Mouse (Mus musculus) hindbrain, embryonic 16.5 days (tissue): ENCODE data around the gene Gm572. TPM values are rescaled to one million over a fixed set of nuclear protein-coding genes. Genes with fewer than 3 reads are reported as not detected.

Experiments
- ATAC-seq: fragments of 200-750 bp; cut with Nextera tagmentation; 2 replicates; pipeline ENCODE4 v1.8.0; 2017; ENCODE audit warnings: moderate TSS enrichment, moderate library complexity
- H3K27ac ChIP-seq: fragments of 300-500 bp; sonication (generic); 2 replicates; pipeline ENCODE4 v1.5.1; 2014; ENCODE audit warnings: low read depth, mild to moderate bottlenecking, control low read depth, low read length, moderate library complexity
- H3K27me3 ChIP-seq: fragments of 300-500 bp; sonication (generic); replicated peaks from 2 replicates; pipeline ENCODE4 v1.6.1; 2014; ENCODE audit warnings: low read length; ENCODE audit not compliant: control insufficient read depth, insufficient read depth
- H3K36me3 ChIP-seq: fragments of 300-500 bp; sonication (generic); 2 replicates; pipeline ENCODE4 v1.6.1; 2014; ENCODE audit warnings: mild to moderate bottlenecking, low read length, moderate library complexity, mixed read lengths; ENCODE audit not compliant: control insufficient read depth, insufficient read depth
- H3K4me1 ChIP-seq: fragments of 300-500 bp; sonication (generic); 2 replicates; pipeline ENCODE4 v1.6.1; 2014; ENCODE audit warnings: low read depth, low read length; ENCODE audit not compliant: control insufficient read depth, insufficient read depth
- H3K4me2 ChIP-seq: fragments of 300-500 bp; sonication (generic); 2 replicates; pipeline ENCODE4 v1.6.1; 2014; ENCODE audit warnings: mild to moderate bottlenecking, low read length, control low read depth, moderate library complexity
- H3K4me3 ChIP-seq: fragments of 300-500 bp; sonication (generic); 2 replicates; pipeline ENCODE4 v1.5.1; 2014; ENCODE audit warnings: mild to moderate bottlenecking, low read length, control low read depth, moderate library complexity
- H3K9ac ChIP-seq: fragments of 300-500 bp; sonication (generic); 2 replicates; pipeline ENCODE4 v1.6.1; 2014; ENCODE audit warnings: low read depth, mild to moderate bottlenecking, control low read depth, low read length, moderate library complexity
- H3K9me3 ChIP-seq: fragments of 300-500 bp; sonication (generic); 2 replicates; pipeline ENCODE4 v1.6.1; 2014; ENCODE audit warnings: mild to moderate bottlenecking, low read length, moderate library complexity; ENCODE audit not compliant: control insufficient read depth
- WGBS: fragments of 180-500 bp; shearing (Covaris S2); extraction: QIAGEN DNeasy Blood & Tissue Kit; methylation state at CpG from one replicate; pipeline ENCODE4 v1.1.7; 2014; 5-methylcytosine and 5-hydroxymethylcytosine counted together
- polyA plus RNA-seq: library from polyadenylated mRNA; unstranded; fragments of >200 nt; fragmentation: Nextera tagmentation; extraction: Ambion mirVana; gene quantifications from 2 replicates; pipeline ENCODE4 v1.2.1, GENCODE M21; 2015

Gm572 gene
- polyA plus RNA-seq, 1 experiment from 2014 or later: not detected

DNA sequence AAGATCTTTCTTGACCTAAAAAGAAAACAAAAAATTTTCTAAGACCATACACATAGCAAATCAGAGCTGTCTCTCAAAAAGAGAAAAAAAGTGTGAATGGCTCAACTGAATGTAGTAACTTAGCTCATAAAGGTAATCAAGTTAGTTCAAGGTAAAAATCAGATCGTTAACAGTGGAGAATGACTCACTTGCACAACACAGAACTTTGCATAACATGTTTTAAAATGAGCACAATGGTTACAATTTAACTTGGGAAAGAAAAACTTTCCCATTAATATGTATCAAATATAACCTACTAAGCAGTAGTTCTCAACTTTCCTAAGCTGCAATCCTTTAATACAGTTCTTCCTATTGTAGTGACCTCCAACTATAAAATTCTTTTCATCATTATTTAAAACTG is 22.4 kb upstream of the Gm572 start:
- no peak overlapping the region for H3K4me3 ChIP-seq
- ATAC-seq: no peak
- H3K27me3 ChIP-seq: no peaks in the 10 kb centered on the region
- H3K4me2 ChIP-seq: no peak overlapping the region
- no peak overlapping the region for H3K9ac ChIP-seq
- H3K36me3 ChIP-seq: peaks cover 46% of the 10 kb centered on the region
- H3K4me1 ChIP-seq: peaks cover 6% of the 10 kb centered on the region
- 94% methylated on average over 1 of the region's 1 CpGs for WGBS
- no peak overlapping the region for H3K27ac ChIP-seq
- no peaks in the 10 kb centered on the region for H3K9me3 ChIP-seq

DNA sequence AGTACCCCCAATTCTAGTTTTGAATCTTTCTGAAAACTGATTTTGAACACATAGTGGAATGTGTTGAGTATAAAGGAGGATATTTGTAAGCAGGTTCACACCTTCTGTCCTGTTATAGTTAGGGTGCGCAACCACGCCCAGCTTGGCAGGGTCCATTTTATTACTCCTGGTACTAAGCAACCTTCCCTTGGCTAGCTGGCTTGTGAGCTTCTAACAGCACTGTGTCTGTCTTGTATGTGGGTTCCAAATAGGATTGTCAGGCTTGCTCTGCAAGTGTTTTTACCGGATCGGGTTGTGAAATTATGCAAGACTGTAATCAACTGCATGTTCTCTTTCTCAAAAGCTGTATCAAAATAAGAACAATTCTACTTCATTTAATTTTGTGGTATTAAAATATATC is 20.6 kb upstream of the Gm572 start:
- Histone ChIP-seq H3K4me2 (no peak overlapping the region), H3K27me3 (no peaks in the 10 kb centered on the region), H3K4me1 (peaks cover 6% of the 10 kb centered on the region), H3K4me3 (no peak overlapping the region), H3K27ac (no peak overlapping the region), H3K9me3 (no peaks in the 10 kb centered on the region), H3K36me3 (peaks cover 40% of the 10 kb centered on the region), H3K9ac (no peak overlapping the region)
- WGBS: 99% methylated on average over 4 of the region's 4 CpGs
- ATAC-seq: no peak

DNA sequence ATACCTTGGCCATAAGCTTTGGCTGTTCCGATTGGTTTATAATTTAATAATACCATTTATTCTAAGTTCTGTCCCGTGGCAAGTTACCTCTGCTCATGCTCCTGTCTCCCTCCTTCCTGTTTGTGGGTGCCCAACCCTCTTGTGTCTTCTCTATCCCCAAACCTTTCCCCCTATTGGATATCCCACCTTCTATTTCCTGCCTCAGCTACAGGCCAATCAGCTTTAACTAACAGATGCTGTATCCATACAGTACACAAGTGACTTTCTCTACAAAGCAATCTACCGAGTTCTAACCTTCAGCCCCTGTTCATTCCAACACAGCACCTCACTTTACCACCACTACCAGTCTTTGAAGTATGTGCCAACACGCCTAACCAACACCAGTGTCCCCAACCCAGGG is 19.5 kb upstream of the Gm572 start:
- 94% methylated on average over 4 of the region's 4 CpGs for WGBS

DNA sequence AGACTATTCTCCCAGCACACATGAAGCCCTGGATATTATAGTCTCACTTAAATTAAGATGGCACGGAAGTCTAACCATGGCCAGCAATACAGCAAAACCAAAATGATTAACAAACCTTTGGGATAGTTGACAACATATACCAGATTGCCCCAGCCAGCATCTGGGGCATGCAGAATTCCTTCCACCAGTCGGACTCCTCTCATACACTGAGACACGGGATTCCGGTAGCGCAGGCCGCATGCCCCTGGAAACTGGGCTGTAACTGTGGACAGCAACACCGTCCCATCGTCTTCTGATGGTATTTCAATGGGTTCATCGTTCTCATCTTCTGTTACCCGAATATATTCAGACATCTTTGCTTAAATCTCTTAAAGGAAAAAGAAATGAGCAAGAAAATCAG is 18.1 kb upstream of the Gm572 start:
- WGBS: 84% methylated on average over 10 of the region's 10 CpGs
- Histone ChIP-seq H3K4me2 (peak overlapping the region; percentile 64), H3K9ac (no peak overlapping the region), H3K27me3 (no peaks in the 10 kb centered on the region), H3K4me1 (peaks cover 6% of the 10 kb centered on the region), H3K4me3 (no peak overlapping the region), H3K9me3 (no peaks in the 10 kb centered on the region), H3K27ac (no peak overlapping the region), H3K36me3 (peaks cover 28% of the 10 kb centered on the region)
- no peak for ATAC-seq

More for the DNA sequence above, 19.5 kb upstream of the Gm572 start:
- Histone ChIP-seq H3K36me3 (peaks cover 38% of the 10 kb centered on the region), H3K4me2 (no peak overlapping the region), H3K27me3 (no peaks in the 10 kb centered on the region), H3K27ac (no peak overlapping the region), H3K9ac (no peak overlapping the region), H3K4me1 (peaks cover 6% of the 10 kb centered on the region), H3K4me3 (no peak overlapping the region), H3K9me3 (no peaks in the 10 kb centered on the region)
- ATAC-seq: no peak

DNA sequence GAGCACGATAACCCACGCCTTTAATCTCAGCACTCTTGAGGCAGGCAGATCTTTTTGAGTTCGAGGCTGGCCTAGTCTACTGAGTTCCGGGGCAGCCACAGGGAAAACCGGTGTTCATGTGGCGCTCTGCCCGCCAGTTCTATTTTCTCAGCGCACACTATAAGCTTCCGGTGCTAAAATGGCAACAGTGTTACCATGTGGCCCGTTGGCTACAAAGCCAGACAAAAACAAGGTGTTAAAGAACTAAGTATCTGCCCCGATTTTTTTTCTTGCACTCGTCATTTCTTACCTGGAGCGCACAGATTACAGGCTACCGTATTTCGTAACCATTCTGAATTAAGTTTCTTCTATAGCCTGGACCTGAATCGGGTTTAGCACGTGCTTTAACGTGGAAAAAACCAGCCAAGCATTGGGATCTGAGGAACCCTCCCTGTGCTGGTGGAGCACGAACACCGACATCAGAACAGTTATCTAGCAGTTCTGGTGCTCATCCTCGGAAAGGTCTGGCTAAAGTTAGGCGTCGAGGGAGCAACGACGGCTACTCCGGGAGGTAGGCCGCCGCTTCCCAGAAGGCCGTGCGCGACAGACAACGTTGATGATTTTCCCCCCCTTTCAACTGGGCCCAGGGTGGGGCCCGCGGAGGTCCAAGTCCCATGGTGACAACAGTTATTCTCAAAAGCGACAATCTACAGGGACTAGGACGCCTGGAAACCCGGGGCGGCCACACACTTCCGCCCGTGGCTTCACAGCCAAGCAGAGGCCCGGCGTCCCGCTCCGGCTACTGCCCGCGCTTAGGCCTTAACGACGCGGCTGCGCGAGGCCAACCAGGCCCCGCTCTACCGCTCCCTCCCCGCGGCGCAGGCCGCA is 17.1 kb upstream of the Gm572 start:
- Histone ChIP-seq H3K9ac (peak overlapping the region; percentile 98), H3K27ac (peak overlapping the region; percentile 94), H3K4me2 (peak overlapping the region; percentile 64), H3K4me1 (peaks cover 6% of the 10 kb centered on the region), H3K36me3 (peaks cover 24% of the 10 kb centered on the region), H3K9me3 (no peaks in the 10 kb centered on the region), H3K27me3 (no peaks in the 10 kb centered on the region), H3K4me3 (peak overlapping the region; percentile 89)
- ATAC-seq: peak; percentile 66
- whole genome bisulfite sequencing: under 1% methylated on average over 56 of the region's 57 CpGs

DNA sequence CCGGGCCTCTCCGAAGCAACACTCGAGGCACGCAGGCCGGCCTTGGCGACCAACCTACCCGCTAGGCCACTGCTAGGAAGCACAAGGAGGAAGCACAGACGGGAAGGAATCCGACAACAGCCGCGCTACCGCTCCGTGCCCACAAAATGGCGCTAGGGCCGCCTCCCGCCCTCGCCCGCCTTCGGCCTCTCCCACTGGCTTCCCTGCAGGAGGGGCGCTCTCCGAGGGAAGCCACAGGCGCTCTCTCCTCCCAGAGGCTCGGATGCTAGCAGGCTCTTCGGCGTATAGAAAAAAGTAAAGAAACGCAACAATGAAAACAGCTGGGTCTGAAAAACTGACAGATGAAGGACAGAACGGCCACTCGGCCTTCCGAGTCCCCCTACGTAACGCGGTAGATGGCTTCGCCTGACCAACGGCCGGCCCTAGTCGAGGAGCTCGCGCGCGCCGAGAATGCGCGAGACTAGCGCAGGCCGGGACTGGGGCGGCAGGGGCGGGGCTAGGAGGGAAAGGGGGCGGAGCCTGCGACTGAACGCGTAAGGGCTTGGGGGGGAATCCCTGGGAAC is 16.4 kb upstream of the Gm572 start, which contains the start of gene Tardbp:
TSS of gene Tardbp (minus strand) at position 397 of the 563 bp plus-strand sequence.
- no peaks in the 10 kb centered on the region for H3K27me3 ChIP-seq
- under 1% methylated on average over 51 of the region's 51 CpGs for WGBS
- peak within 1 kb of the TSS; percentile 98 for H3K9ac ChIP-seq
- H3K36me3 ChIP-seq: peaks cover 20% of the 10 kb centered on the region
- H3K4me2 ChIP-seq: peak within 1 kb of the TSS; percentile 64
- no peaks in the 10 kb centered on the region for H3K9me3 ChIP-seq
- H3K4me3 ChIP-seq: peak within 1 kb of the TSS; percentile 89
- ATAC-seq: peak; percentile 97
- H3K4me1 ChIP-seq: peaks cover 6% of the 10 kb centered on the region
- peak within 1 kb of the TSS; percentile 94 for H3K27ac ChIP-seq

DNA sequence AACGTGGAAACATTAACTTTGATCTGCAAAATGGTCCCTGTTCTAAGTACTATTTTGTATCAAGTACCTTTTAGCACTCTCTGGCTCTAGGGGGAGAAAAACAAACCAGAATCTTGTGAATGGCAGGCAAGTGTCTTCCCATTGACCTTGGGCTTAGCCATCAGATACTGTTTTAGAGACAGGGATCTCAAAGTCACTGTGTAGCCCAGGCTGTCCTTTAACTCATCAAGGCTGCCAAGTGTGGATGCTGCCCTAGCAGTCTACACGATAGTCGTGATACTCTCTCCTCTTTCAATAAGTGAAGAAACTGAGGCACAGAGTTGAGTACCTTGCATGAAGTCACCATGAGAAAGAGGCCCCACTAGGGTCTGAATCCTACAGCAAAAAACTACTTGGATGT is 15.9 kb upstream of the Gm572 start:
- 57% methylated on average over 3 of the region's 3 CpGs for WGBS

DNA sequence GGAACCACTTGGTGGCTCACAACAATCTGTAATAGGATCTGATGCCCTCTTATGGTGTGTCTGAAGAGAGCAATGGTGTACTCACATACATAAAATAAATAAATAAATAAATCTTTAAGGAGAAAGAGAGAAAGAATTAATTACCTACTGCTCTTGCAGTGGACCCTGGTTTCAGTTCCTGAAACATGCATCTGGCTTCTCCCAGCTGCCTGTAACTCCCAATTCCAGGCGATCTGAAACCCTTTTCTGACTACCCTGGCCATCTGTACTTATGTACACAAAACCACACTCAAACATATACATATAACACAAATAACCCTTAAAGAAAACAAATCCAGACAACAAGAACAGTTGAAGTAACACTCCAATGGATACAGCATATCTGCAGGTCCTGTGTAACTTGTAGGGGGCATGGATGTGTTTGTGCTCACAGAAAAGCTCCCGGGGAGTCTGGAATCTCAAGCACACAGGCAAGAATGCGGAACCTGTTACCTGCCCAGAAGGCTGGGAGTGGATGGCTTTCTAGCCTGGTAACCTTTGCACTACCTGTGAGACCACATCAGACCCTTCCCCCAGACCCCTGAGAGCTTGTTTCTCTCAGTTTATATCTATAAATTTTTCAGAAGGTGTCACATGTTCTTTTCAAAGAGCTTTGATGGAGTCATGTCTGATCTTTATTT is 11.0 kb upstream of the Gm572 start:
- ATAC-seq: no peak
- H3K36me3 ChIP-seq: no peaks in the 10 kb centered on the region
- H3K27me3 ChIP-seq: no peaks in the 10 kb centered on the region
- H3K4me2 ChIP-seq: no peak overlapping the region
- H3K4me1 ChIP-seq: no peaks in the 10 kb centered on the region
- H3K9ac ChIP-seq: no peak overlapping the region
- H3K9me3 ChIP-seq: no peaks in the 10 kb centered on the region
- H3K4me3 ChIP-seq: no peak overlapping the region
- 82% methylated on average over 3 of the region's 3 CpGs for WGBS
- H3K27ac ChIP-seq: no peak overlapping the region

More for the DNA sequence above, 15.9 kb upstream of the Gm572 start:
- no peak overlapping the region for H3K27ac ChIP-seq
- H3K4me1 ChIP-seq: peaks cover 6% of the 10 kb centered on the region
- H3K4me2 ChIP-seq: peak overlapping the region; percentile 64
- H3K27me3 ChIP-seq: no peaks in the 10 kb centered on the region
- peak overlapping the region; percentile 1; the same call in 1 of the 2 replicates for H3K9ac ChIP-seq
- ATAC-seq: peak; percentile 46
- H3K36me3 ChIP-seq: peaks cover 16% of the 10 kb centered on the region
- peak overlapping the region; percentile 89 for H3K4me3 ChIP-seq
- H3K9me3 ChIP-seq: no peaks in the 10 kb centered on the region
